8 mouse cellular contexts compared by ENCODE assay signal in the genomic region with DNA sequence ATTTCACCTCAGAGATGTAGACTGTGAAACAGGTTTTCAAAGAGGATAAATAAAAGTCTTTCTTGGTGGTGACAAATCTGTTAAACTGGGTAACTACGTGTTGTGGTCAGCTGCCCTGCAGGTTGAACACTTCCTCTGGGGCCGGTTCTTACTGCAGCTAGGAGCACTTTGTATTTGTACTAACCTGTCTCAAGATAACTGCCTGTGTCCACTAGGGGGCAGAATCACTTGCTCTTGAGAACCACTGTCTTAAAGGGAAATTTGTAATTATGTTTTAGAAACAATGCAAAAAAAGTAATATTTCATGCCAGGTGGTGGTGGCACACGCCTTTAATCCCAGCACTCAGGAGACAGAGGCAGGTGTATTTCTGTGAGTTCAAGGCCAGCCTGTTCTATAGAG. TPM values are rescaled to one million over a fixed set of nuclear protein-coding genes. Genes with fewer than 3 reads are reported as not detected.
DNase-seq lines count a peak whose midpoint lies in the region; ATAC-seq and TF ChIP-seq lines count a peak whose summit lies in the region.
"Had no signal": no experiment of that assay in that cellular context is flagged by ENCODE, and none has a peak within 500 bp of the region (broad histone marks: within the 10 kb centered on the region; RNA-seq: fewer than 3 reads in every experiment).

No protein-coding gene starts in this region.

- no peak for ATAC-seq in midbrain, postnatal 0 days (ENCODE audit: low FRiP score)
- ATAC-seq in midbrain, embryonic 13.5 days = no peak
- ATAC-seq in liver, postnatal 0 days = 0 out of 2 replicates have a peak, but pooled peaks have one; percentile 33

- H3K4me3 ChIP-seq in midbrain, postnatal 0 days (ENCODE audit: low read depth, low read length) = no peak overlapping the region
- H3K4me3 ChIP-seq in midbrain, embryonic 13.5 days (replicated peaks) = no peak overlapping the region
- no peak overlapping the region for H3K4me3 ChIP-seq in liver, postnatal 0 days (ENCODE audit: low read depth, low read length)
- H3K4me3 ChIP-seq: neural tube, embryonic 12.5 days had no signal

- peak; percentile 74 for TF ChIP-seq CTCF in midbrain, postnatal 0 days (IDR thresholded peaks at IDR 0.05)
- peak; percentile 88 for TF ChIP-seq CTCF in liver, postnatal 0 days (IDR thresholded peaks at IDR 0.05; ENCODE audit: low read depth)

- peak; percentile 70 for DNase-seq in midbrain, postnatal 0 days (ENCODE audit: low spot score)
- peak; percentile 93 for DNase-seq in NIH3T3 (ENCODE audit: low read depth)
- peak; percentile 73 for DNase-seq in c-Kit-positive CD71-positive TER-119-negative erythroid progenitor cells, embryonic 14.5 days (ENCODE audit: low read depth)
- peak; percentile 40 to 65 for DNase-seq in heart, postnatal 14 days
- peak; percentile 62 for DNase-seq in liver, postnatal 0 days
- peak; percentile 21 for DNase-seq in spleen, adult 12 weeks (ENCODE audit: low spot score)

- intact Hi-C loops in heart, postnatal 14 days (cut with DNase I) = loop anchor here (2.0 kb wide), 1 partner anchor 89 kb away; no protein-coding TSS in a partner anchor

- 60% methylated on average over 3 of the region's 3 CpGs for WGBS in midbrain, postnatal 0 days
- 59% methylated on average over 3 of the region's 3 CpGs for WGBS in midbrain, embryonic 13.5 days
- WGBS in liver, postnatal 0 days (ENCODE audit: insufficient replicate concordance) = 25% methylated on average over 3 of the region's 3 CpGs

- H3K4me2 ChIP-seq in midbrain, postnatal 0 days (ENCODE audit: low read depth, low read length, poor library complexity, severe bottlenecking) = no peak overlapping the region
- no peak overlapping the region for H3K4me2 ChIP-seq in midbrain, embryonic 13.5 days (replicated peaks)
- no peak overlapping the region for H3K4me2 ChIP-seq in liver, postnatal 0 days (ENCODE audit: low read depth, low read length)
- H3K4me2 ChIP-seq: neural tube, embryonic 12.5 days had no signal

- H3K9me3 ChIP-seq in midbrain, postnatal 0 days (ENCODE audit: low read length) = no peaks in the 10 kb centered on the region
- H3K9me3 ChIP-seq in midbrain, embryonic 13.5 days = no peaks in the 10 kb centered on the region
- no peaks in the 10 kb centered on the region for H3K9me3 ChIP-seq in liver, postnatal 0 days (ENCODE audit: low read length)
- H3K9me3 ChIP-seq: neural tube, embryonic 12.5 days had no signal

- no peak overlapping the region for H3K27ac ChIP-seq in midbrain, postnatal 0 days (ENCODE audit: low read depth, low read length)
- no peak overlapping the region for H3K27ac ChIP-seq in midbrain, embryonic 13.5 days
- no peak overlapping the region for H3K27ac ChIP-seq in liver, postnatal 0 days (ENCODE audit: low read depth)
- H3K27ac ChIP-seq: neural tube, embryonic 12.5 days had no signal

- no peaks in the 10 kb centered on the region for H3K27me3 ChIP-seq in midbrain, postnatal 0 days (ENCODE audit: insufficient read depth, low read length)
- H3K27me3 ChIP-seq in midbrain, embryonic 13.5 days = no peaks in the 10 kb centered on the region
- no peaks in the 10 kb centered on the region for H3K27me3 ChIP-seq in liver, postnatal 0 days (ENCODE audit: insufficient read depth, low read length)
- H3K27me3 ChIP-seq: neural tube, embryonic 12.5 days had no signal

- H3K9ac ChIP-seq in midbrain, postnatal 0 days (replicated peaks; ENCODE audit: low read length, poor library complexity, severe bottlenecking) = no peak overlapping the region
- no peak overlapping the region for H3K9ac ChIP-seq in midbrain, embryonic 13.5 days (replicated peaks)
- H3K9ac ChIP-seq in liver, postnatal 0 days (replicated peaks) = no peak overlapping the region
- H3K9ac ChIP-seq: neural tube, embryonic 12.5 days had no signal

- H3K4me1 ChIP-seq in midbrain, postnatal 0 days (ENCODE audit: insufficient read depth, low read length) = no peaks in the 10 kb centered on the region
- no peaks in the 10 kb centered on the region for H3K4me1 ChIP-seq in midbrain, embryonic 13.5 days (replicated peaks)
- no peaks in the 10 kb centered on the region for H3K4me1 ChIP-seq in liver, postnatal 0 days (ENCODE audit: insufficient read depth)
- H3K4me1 ChIP-seq: neural tube, embryonic 12.5 days had no signal

- TF ChIP-seq EP300 in liver, postnatal 0 days (IDR thresholded peaks at IDR 0.05; ENCODE audit: low read depth) = no peak

- H3K36me3 ChIP-seq in midbrain, postnatal 0 days (ENCODE audit: insufficient read depth, low read length) = no peaks in the 10 kb centered on the region
- peaks cover 30% of the 10 kb centered on the region for H3K36me3 ChIP-seq in midbrain, embryonic 13.5 days
- peaks cover 53% of the 10 kb centered on the region for H3K36me3 ChIP-seq in liver, postnatal 0 days (replicated peaks; ENCODE audit: insufficient read depth, low read length)

RNA-seq across cellular contexts. Expression of a gene that starts 15.0 kb away (rescaled TPM):
- 0.80 and 0.99 TPM in 2 replicates for total RNA-seq in midbrain, postnatal 0 days (2014; rRNA removed)
- polyA plus RNA-seq in midbrain, postnatal 0 days (2015; fragmentation: Nextera tagmentation; extraction: Ambion mirVana) = 2.8 and 3.5 TPM in 2 replicates
- polyA plus RNA-seq in midbrain, embryonic 13.5 days (2015; fragmentation: Nextera tagmentation; extraction: Ambion mirVana) = 4.9 and 5.1 TPM in 2 replicates
- 1 to 10 TPM; 4.5 to 4.6 TPM for total RNA-seq in heart, postnatal 14 days (2021)
- 54.5 and 56.4 TPM in 2 replicates for polyA plus RNA-seq in liver, postnatal 0 days (2015; fragmentation: Nextera tagmentation; extraction: Ambion mirVana)

RNA-seq across cellular contexts. Expression of a gene that starts 43.4 kb away (rescaled TPM):
- total RNA-seq in midbrain, postnatal 0 days (2014; rRNA removed) = 6.2 and 7.5 TPM in 2 replicates
- polyA plus RNA-seq in midbrain, postnatal 0 days (2015; fragmentation: Nextera tagmentation; extraction: Ambion mirVana) = 2.9 and 3.3 TPM in 2 replicates
- 27.1 and 29.0 TPM in 2 replicates for polyA plus RNA-seq in midbrain, embryonic 13.5 days (2015; fragmentation: Nextera tagmentation; extraction: Ambion mirVana)
- 1 to 10 TPM; 3.4 to 6.5 TPM for total RNA-seq in heart, postnatal 14 days (2021)
- 16.0 and 20.7 TPM in 2 replicates for polyA plus RNA-seq in liver, postnatal 0 days (2015; fragmentation: Nextera tagmentation; extraction: Ambion mirVana)

Comparison
In these comparisons a context has a peak if more than half of its experiments do, and no peak if none do; other contexts are left out.
1. DNase-seq: peak in every context shown above with its lines; median percentile 93 in NIH3T3; 73 in c-Kit-positive CD71-positive TER-119-negative erythroid progenitor cells, embryonic 14.5 days; 70 in midbrain, postnatal 0 days; 62 in liver, postnatal 0 days; 52 in heart, postnatal 14 days; 21 in spleen, adult 12 weeks.